Mouse (Mus musculus) right cerebral cortex, adult 2 months (tissue): ENCODE results near the gene Hltf.
A peak's percentile ranks its signal among the peaks of the same experiment; 100 is the strongest.
"Not testable (repeated sequence)": the region's sequence is repeated elsewhere in the genome, so short reads cannot be mapped to it uniquely, and the experiment has no call there.

Experiments
- DNase-seq, 2 experiments: peaks; one replicate each; pipeline ENCODE4 v3.0.0; 2021 to 2022; ENCODE audit warnings: low spot score in 2 of 2

Hltf gene

GRCm38 (mm10) chr3:20057306-20058196 lies at the start of gene Hltf:
Gene Hltf (plus strand): TSS chr3:20057811.
- peak; percentile 94 to 97 for DNase-seq

GRCm38 (mm10) chr3:20010464-20010863 lies 47.1 kb upstream of the Hltf start:
- DNase-seq = no peak

DNA sequence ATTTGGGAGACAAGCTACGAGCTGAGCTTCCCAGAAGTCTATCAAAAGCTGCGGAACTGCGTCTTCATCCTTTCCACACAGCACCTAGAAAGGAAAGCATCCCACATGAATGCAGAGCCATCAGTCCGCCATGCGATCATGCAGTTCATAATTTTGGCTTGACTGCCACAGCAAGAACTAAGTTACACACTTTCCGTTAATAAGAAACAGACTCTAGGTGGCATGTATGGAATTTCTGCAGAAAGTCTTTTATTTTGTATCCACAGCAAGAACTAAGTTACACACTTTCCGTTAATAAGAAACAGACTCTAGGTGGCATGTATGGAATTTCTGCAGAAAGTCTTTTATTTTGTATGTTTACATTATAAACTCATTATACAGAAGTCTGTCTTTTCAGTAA lies 46.7 kb upstream of the Hltf start:
- not testable (repeated sequence) for DNase-seq

- DNase-seq = no peak
These were observed 43.2 kb upstream of the Hltf start for GRCm38 (mm10) chr3:20014454-20014853.

DNA sequence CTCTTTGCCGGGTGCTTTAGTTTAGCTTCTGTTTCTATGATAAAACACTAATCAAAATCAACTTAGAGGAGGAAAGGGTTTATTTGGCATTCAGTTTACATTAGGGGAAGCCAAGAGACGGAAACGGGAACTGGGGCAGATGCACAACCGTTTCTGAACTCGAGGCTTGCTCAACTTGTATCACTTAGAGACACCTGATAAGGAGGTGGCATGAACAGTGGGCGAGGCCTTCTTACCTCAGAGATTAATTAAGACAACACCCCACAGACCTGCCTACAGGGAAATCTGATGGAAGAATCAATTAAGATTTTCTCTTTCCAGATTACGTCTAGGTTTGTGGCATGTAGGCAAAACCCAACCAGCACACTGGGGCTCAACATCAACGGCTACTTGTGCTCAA lies 39.5 kb upstream of the Hltf start:
- DNase-seq = no peak

DNA sequence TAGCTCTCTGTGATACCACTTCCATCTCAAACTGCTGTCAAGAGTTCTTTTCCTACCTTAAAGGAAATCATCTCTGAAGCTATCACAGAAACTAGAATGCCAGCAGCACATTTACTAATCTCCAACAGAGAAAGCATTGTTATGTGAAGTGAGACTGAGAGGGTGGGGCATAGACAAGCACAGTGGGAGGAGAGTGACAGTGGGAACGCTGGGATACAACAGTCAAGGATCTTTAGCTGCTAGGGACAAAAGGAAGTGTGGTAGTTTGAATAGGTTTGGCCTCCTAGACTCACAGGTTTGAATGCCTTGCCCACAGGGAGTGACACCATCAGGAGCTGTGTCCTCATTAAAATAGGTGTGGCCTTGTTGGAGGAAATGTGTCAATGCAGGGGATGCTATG lies 33.8 kb upstream of the Hltf start:
- no peak for DNase-seq

DNA sequence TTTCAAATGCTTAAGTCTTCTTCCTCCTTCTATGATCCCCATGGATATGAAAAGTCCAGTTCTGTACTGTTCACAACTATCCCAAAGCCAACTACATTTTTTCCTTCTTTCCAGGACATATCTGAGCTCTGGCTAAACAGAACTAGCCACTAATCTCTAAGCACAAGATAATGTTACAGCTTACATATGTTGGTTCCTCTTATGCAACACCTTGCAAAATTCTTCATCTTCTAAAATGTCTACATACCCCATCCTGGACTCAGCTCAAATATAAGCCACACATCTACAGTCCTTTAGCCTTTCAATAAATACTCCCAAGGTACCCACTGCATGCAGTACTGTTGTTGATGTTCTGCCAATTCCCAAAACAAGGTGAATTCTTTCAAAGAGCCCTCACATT lies 31.1 kb upstream of the Hltf start:
- DNase-seq = no peak

- DNase-seq = no peak
These were observed 30.5 kb upstream of the Hltf start for GRCm38 (mm10) chr3:20026996-20027689.

GRCm38 (mm10) chr3:20027788-20028187 lies 29.8 kb upstream of the Hltf start:
- no peak for DNase-seq

- DNase-seq = no peak
These were observed 29.0 kb upstream of the Hltf start for GRCm38 (mm10) chr3:20028640-20029039.

GRCm38 (mm10) chr3:20030807-20031206 lies 26.8 kb upstream of the Hltf start:
- DNase-seq = no peak

DNA sequence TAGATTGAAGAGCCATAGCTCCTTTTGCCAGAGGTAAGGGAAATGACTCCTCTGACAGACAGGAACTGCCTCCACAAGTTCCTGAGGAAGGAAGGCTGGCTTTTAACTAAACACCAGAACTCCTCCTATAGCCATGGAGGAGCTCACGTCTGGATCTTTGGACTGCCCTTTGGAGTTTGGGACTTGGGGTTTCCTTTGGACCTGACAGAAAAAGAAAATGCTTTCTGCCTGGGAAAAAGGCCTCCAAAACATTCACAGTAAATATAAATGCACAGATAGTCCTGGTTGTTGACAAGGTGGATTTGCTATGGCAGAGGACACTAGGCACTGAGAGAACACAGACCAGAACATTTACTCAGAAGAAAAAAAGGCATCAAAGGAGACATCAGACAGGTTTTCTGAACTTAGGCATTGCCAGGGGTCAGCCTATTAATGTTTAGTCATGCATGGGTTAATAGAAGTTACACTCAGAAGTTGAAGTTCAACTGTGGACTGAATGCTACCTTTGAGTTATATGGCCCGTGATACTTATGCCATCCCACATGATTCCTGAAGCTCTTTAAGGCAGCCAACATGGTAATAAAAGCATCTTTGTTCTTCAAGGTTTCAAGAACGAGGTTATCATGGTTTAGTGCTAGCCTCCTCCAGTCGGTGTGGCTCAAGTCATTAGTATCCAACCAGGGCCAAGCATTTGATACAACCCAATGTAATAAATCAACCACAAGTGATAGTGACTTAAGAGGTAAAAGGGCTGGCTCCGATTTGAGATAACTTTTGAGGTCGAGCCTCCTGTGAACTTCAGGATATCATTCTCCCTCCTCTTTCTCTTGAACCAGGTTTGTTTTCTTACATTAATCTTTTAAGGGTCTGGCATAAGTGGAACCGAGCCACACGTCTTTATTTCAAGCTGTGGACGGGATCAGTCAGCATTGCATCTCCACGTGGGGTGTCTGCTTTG lies 23.6 kb upstream of the Hltf start:
- no peak for DNase-seq

DNA sequence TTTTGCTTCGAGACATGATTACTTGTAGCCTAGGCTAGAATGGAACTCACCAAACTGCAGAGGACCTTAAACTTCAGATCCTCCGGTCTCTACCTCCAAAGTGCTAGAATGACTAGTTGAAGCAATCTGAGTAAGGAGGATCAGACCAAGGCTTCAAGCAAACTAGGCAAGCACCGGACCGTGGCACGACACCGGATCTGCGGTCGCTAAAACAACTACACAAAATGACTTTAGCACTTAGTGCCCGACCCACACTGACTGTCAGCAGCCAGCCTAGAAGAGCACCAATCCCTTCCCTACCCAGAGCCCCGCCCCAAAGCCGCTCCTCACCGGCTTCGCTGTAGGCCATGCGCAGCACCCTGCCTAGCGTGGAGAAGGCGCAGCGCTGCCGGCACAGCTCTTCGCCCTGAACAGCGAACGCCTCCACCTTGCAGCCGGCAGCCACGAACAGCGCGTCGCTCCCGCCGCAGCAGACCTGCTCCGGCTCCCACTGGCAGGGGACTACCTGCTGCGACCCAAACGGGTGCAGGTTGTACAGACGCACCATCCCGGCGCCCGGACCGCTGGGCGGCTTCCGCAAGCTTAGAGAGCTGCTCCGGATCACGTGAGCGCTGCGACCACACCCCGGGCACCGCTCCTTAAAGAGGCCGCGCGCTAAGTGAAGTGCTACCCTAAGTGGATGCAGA lies 22.7 kb upstream of the Hltf start, which contains the start of gene Hps3:
Gene Hps3, minus strand, starts transcription at position 597 of the 686 bp plus-strand sequence.
- peak; percentile 85 to 92 for DNase-seq

GRCm38 (mm10) chr3:20036069-20036468 lies 21.5 kb upstream of the Hltf start:
- DNase-seq = no peak

DNA sequence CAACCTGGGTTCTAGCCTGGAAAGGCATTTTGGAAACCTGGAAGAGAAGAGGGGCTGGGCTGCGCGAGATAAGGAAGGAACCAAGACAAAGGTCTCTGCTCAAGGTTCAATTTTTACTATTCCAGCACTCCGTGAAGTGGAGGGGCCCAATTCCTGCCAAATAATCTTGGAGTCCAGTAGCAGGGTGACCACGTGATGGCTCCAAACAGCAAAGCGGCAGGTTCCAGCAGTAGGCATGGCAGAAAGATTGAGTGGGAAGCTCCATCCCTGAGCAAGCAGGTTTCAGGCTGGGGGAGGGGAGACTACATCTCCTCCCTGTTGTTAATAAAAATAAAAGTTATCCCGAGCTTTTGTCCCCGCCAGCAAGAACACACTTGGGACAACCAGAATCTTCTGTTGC lies 16.1 kb upstream of the Hltf start:
- not testable (repeated sequence) for DNase-seq

GRCm38 (mm10) chr3:20044736-20045135 lies 12.9 kb upstream of the Hltf start:
- not testable (repeated sequence) for DNase-seq

GRCm38 (mm10) chr3:20058197-20058541 lies 558 bp downstream of the Hltf start:
- DNase-seq = peak in 1 of 2 experiments; percentile 9

- DNase-seq = no peak
These were observed 18.8 kb downstream of the Hltf start for GRCm38 (mm10) chr3:20076145-20077053.

- no peak for DNase-seq
These were observed 24.6 kb downstream of the Hltf start for GRCm38 (mm10) chr3:20082161-20082560.

DNA sequence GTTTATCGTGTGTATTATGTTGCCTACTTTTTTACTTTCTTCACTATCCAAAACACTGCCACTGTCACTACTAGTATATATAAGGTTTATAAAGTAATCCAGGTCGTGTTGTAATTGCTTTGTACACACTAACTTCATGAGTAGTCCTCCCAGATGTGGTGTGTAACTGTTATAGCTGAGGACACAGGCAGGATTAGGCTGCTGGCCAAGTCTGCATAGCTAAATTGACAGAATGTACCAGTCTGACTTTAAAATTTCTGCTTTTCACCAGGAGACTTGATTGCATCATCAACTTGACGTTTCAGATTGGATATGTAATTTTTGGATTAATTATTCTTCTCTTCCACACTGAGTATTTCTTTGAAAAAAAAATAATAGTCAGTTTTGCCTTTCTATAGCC lies 46.2 kb downstream of the Hltf start:
- no peak for DNase-seq
